Mouse (Mus musculus): ENCODE measurements at regions not wholly inside any gene's neighbourhood (a gene's known extent, or its start where the extent isn't known, plus 50 kb on each side); places are given as distances from the start of the nearest gene placed in this dataset.

GRCm38 (mm10) chr3:118361741-118362141 is 200.2 kb upstream of the Dpyd start:
- H3K27ac ChIP-seq (replicated peaks; ENCODE audit: low read depth, low read length): no peak overlapping the region
- ATAC-seq (ENCODE audit: low read depth) (no peak), DNase-seq (ENCODE audit: low spot score) (peak; percentile 66)
- H3K36me3 ChIP-seq (ENCODE audit: control insufficient read depth, insufficient read depth, low read length): no peaks in the 10 kb centered on the region
- no peak overlapping the region for H3K4me2 ChIP-seq (ENCODE audit: low read depth, low read length)
- H3K9me3 ChIP-seq (ENCODE audit: control insufficient read depth, low read length): no peaks in the 10 kb centered on the region
- no peaks in the 10 kb centered on the region for H3K4me1 ChIP-seq (ENCODE audit: control insufficient read depth, insufficient read depth, low read length)
- no peaks in the 10 kb centered on the region for H3K27me3 ChIP-seq (replicated peaks; ENCODE audit: control insufficient read depth, insufficient read depth, low read length)
- H3K4me3 ChIP-seq (ENCODE audit: low read depth, low read length): no peak overlapping the region
- 55% methylated on average over 5 of the region's 5 CpGs for WGBS
- no peak overlapping the region for H3K9ac ChIP-seq (ENCODE audit: low read depth, low read length)

All from embryonic facial prominence, embryonic 14.5 days (tissue).